Mouse (Mus musculus): ENCODE measurements at regions not wholly inside any gene's neighbourhood (a gene's known extent, or its start where the extent isn't known, plus 50 kb on each side); places are given as distances from the start of the nearest gene placed in this dataset.

- TF ChIP-seq CTCF (IDR thresholded peaks at IDR 0.05; ENCODE audit: borderline replicate concordance, insufficient read depth, low read depth, low read length) (no peak), POLR2A (IDR thresholded peaks at IDR 0.05; ENCODE audit: borderline replicate concordance, insufficient read depth, low read length) (no peak)
These were observed 285.6 kb upstream of the Impad1 start for GRCm38 (mm10) chr4:5078723-5079122.

Data from cerebellum, adult 2 months (tissue).